Mouse (Mus musculus): ENCODE data around the gene Cacna2d3.

Cacna2d3 gene

DNA sequence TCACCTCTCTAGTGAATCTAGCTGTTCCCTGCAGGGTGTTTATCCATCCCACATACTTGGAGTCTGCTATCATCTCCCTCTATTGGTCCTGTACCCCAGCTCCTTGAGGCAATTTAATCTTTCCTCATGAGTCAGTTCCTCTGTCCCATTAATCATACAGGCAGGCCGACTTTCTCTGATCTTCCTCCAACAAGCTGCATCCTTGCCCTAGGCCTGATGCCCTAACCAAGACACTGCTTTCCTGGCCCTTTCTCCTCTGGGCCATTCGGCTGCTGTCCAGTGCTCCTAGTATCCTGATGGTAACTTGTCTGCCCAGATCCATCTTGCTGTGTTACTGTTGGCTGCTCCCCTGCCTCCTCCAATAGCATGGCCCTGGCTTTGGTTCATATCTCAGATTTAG is 737.4 kb downstream of the Cacna2d3 start:
- DNase-seq: no peak

DNA sequence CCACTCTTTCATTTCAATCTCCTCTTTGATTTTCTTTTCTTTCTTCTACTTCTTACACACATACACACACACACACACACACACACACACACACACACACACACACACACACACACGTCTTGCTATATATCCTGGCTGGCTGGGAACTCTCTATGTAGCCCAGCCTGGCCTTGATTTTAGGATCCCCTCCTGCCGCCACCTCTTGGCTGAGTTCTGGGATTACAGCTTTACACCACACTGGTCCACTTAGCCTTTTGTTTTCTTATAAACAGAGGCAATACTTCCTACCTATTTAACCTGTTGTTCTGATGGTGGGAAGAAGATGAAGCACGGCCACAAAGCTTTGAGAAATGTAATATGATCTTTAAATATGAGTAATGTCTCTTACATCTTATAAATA is 741.2 kb downstream of the Cacna2d3 start:
- DNase-seq: no peak

- no peak for DNase-seq
Observed at GRCm38 (mm10) chr14:28979230-28979629, 742.4 kb downstream of the Cacna2d3 start.

DNA sequence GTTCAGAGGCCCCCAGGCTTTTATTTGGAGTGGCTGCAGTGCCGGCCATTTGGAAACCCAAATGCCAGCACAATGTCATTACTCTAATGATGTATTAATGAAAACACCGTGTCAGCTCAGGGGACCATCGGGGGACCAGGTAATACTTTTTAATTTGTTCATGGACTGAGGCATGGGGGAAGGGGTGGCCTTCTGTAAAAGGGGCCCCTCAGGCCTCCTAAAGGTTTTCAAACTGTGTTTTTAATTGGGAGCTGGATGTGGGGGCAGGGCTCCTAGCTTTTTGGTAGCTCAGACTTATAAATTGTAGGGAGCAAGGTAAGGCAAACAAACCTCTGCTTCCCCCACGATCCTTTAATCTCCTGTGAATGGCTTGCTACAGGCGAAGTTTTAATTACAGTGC is 749.0 kb downstream of the Cacna2d3 start:
- DNase-seq: no peak

DNA sequence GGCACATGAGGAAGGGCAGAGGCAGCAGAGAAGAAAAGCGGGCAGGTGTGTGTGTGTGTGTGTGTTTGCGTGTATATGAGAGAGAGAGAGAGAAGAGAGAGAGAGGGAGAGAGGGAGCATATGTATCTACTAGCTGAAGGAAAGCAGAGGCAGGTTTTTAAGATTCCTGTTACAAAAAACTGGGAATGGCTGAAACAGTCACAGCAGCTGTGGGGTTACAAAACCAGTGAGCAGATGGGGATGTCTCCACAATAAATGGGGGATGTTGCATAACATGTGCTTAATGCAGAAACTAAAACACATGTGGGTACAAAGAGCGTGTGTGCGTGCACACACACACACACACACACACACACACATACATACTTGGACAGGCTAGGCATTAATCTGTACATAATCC is 752.4 kb downstream of the Cacna2d3 start:
- peak; percentile 1 for DNase-seq

DNA sequence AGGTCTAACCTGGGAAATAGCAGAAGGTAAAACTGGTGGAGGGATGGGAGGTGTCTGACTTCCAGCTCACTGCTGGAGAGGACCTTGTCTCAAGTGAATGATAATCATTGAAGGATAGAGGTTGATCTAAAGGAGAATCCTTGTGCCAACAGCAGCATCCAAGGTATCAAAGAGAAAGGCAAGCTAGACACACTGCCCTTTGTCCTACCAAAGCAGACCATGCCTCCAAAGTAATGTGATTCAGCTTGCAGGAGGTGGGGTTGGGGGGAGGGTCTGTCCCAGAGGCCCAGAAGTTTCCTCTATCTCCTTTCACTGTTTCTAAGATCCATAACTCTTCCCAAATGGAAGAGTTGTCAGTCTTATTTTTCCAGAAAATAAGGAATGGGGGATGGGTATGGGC is 754.8 kb downstream of the Cacna2d3 start:
- DNase-seq: peak; percentile 54

- DNase-seq: no peak
Observed at GRCm38 (mm10) chr14:28961379-28961778, 760.3 kb downstream of the Cacna2d3 start.

- DNase-seq: peak; percentile 34
Observed at GRCm38 (mm10) chr14:28959042-28959441, 762.6 kb downstream of the Cacna2d3 start.

DNA sequence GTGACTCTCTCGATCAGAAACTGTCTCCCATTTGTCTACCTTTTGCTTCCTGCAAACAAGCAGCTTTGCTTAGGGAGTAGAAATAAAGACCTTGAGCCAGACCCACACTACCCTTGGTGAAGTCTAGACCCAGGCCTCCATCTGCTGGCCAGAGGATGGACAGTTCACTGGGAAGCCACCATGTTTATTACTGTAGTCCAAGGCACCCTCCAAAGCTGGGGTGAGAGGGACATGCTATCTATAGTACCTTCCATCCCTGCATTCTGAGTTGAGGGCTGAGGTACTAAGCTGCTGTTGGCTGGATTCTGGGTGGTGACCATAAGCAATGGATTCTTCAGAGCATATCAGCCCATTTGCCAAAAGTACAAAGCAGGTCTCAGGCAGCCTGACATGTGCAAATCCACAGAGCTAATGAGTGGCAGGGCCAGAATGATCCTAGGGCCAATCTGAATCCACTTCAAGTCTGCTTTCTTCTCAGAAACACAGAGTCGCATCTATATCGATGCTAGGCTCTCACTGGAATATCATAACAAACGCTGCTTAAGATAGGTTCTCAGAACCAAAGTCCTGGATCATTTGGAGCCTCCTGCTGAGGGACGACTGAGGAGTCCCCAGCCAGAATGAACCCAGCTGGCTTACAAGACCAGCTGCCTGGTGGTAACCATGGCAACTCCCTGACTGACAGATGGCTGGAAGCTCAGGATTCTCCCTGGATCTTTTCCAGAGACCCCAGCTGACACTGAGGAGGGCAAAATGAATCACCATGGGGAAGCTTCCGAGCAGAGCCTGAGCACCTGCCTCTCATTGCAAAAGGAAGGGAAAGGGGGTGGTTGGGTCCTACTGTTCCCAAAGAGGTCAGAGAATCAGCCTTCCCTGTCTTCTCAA is 763.3 kb downstream of the Cacna2d3 start:
- peak; percentile 83 for DNase-seq

DNA sequence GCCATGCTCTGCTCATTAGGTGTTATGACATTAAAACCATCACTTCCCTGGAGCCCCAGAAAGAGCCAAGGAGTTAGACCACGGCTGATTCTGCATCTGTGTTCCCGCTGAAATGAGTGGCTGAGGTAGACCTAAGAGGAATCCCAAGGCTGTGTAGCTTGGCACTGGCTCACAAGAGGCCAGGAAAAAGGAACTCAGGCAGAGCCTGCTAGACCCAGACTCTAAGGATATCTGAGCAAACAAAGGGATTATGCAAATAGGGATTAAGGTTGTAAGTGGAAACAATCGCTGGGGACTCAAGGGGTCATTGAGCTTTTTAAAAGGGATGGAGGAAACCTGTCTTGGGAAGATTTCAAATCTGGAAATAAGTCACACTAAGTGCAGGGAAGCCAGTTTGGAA is 766.5 kb downstream of the Cacna2d3 start:
- peak; percentile 80 for DNase-seq

GRCm38 (mm10) chr14:28954588-28954987 is 767.1 kb downstream of the Cacna2d3 start:
- DNase-seq: peak; percentile 14

DNA sequence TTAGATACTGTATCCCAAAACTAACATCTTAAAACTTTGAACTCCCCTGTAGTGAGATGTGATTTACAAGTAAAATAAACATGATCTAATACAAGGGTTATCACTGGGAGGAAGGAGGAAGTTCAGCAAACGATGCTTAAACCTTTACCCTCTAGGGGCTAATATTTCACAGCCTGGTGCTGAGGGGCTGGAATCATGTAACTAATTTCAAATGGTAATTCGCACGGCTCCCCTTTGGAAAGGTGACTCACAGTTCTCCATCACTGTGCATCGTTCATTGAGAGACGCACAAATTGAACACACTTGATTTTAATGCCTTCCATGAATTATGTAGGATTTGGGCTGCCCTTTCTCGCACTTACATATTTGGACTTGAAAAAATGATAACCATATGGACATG is 767.6 kb downstream of the Cacna2d3 start:
- DNase-seq: peak; percentile 4

- peak; percentile 40 for DNase-seq
Observed at GRCm38 (mm10) chr14:28953409-28953808, 768.3 kb downstream of the Cacna2d3 start.

- peak; percentile 70 for DNase-seq
Observed at GRCm38 (mm10) chr14:28950499-28950898, 771.2 kb downstream of the Cacna2d3 start.

- DNase-seq: peak; percentile 55
Observed at GRCm38 (mm10) chr14:28949785-28950184, 771.9 kb downstream of the Cacna2d3 start.

GRCm38 (mm10) chr14:28948019-28948850 is 773.4 kb downstream of the Cacna2d3 start:
- DNase-seq: peak; percentile 66

GRCm38 (mm10) chr14:28932746-28933293 is 788.8 kb downstream of the Cacna2d3 start:
- DNase-seq: no peak

- DNase-seq: peak; percentile 88
Observed at GRCm38 (mm10) chr14:28923180-28923961, 798.3 kb downstream of the Cacna2d3 start.

DNA sequence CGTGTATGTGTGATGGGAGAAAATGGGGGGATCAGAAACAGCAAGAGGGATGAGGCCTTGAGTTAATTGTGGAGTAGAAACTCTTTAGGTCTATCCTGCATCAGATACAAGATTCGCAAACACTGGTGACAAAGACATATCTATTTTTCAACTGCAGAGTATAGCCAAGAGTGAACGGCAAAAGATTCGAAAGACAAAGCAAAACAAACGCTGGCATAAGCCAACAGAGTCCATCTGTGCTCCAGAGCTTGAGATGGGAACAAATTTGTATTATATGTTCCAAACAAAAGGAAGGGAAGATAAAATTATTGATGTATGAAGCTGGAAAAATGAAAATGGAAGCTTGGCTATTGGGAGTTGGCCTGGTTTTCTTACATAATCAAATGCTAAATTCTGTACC is 802.8 kb downstream of the Cacna2d3 start:
- DNase-seq: no peak

DNA sequence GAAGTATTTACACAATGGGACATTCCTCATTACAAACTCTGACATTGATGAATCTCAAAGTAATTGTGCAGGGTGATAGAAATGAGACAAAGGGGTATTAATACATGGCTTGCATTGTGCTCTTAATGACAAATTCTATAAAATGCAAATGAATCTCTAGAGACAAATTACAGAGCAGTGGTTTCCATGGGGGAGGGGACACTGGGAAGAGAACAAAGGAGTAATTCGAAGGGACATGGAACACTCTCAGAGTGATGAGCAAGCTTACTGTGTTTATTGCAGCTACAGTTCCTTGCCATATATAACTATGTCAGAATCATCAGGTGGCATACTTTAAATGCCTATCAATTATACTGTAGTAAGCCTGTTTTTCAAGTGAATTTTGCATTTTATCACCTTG is 806.7 kb downstream of the Cacna2d3 start:
- no peak for DNase-seq

GRCm38 (mm10) chr14:28907659-28908058 is 814.0 kb downstream of the Cacna2d3 start:
- DNase-seq: no peak

DNA sequence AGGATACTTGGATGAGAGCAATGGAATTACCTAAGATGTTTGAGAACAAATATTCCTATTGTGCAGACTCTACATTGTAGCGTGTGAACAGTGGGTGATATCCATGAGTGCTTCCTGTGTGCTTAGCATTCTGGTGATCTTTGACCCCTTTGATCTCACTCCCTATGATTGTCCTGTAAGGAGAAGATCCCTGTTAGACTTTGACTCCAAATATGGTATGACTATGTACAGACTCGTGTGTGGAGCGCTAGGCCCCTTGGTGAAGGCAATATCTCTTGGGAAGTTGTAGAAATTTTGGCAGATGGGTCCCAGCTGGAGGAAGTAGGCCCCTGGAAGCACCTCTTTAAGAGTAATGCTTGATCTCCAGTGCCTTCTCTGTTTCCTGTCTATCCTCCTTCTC is 829.1 kb downstream of the Cacna2d3 start:
- DNase-seq: no peak

DNA sequence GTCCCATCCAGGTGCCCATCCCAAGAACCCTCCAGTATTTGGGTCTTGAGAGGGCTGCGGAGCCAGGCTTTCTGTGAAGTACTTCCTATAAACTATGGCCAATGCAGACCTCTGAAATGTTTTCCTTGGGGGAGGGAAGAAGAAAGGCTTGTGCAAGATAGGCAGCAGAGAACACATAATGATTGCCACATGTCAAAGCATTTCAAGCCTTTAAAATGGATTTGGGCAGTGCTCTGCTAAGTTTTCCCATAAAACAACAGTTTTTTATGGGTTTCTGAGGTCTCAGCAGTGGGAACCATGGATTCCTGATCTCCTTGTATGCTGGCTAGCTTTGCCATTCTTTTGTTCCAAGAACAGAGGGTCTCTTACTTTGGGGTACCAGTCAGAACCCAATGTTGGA is 834.3 kb downstream of the Cacna2d3 start:
- DNase-seq: no peak
